Mouse (Mus musculus): ENCODE measurements around the gene Clip1. TPM values are rescaled to one million over a fixed set of nuclear protein-coding genes. Genes with fewer than 3 reads are reported as not detected.

The Clip1 gene
- total and polyA plus RNA-seq, 2 experiments from 2014 or later = 73.1 to 102 TPM

- peak overlapping the region; percentile 95 for H3K4me3 ChIP-seq (ENCODE audit: low read depth, low read length)
- H3K4me1 ChIP-seq (ENCODE audit: insufficient read depth) = peaks cover 13% of the 10 kb centered on the region
- DNase-seq = peak; percentile 63
- H3K27me3 ChIP-seq (ENCODE audit: insufficient read depth, low read length) = no peaks in the 10 kb centered on the region
- peak; percentile 81 for ATAC-seq
- TF ChIP-seq CTCF (IDR thresholded peaks at IDR 0.05; ENCODE audit: low read depth) = no peak
- peak overlapping the region; percentile 73 for H3K4me2 ChIP-seq (ENCODE audit: low read depth)
- 1% methylated on average over 73 of the region's 92 CpGs for WGBS
- H3K9ac ChIP-seq = peak overlapping the region; percentile 98
- no peaks in the 10 kb centered on the region for H3K36me3 ChIP-seq (ENCODE audit: insufficient read depth)
- H3K27ac ChIP-seq (ENCODE audit: low read depth, low read length) = peak overlapping the region; percentile 100
- H3K9me3 ChIP-seq (ENCODE audit: low read length) = no peaks in the 10 kb centered on the region
Measured at GRCm38 (mm10) chr5:123683377-123684220, 819 bp downstream of the Clip1 start.

- Histone ChIP-seq H3K27ac (ENCODE audit: low read depth, low read length) (peak overlapping the region; percentile 100; the same call in 1 of the 2 replicates), H3K4me1 (ENCODE audit: insufficient read depth) (peaks cover 13% of the 10 kb centered on the region), H3K4me2 (ENCODE audit: low read depth) (peak overlapping the region; percentile 73), H3K4me3 (ENCODE audit: low read depth, low read length) (peak overlapping the region; percentile 95), H3K27me3 (ENCODE audit: insufficient read depth, low read length) (no peaks in the 10 kb centered on the region), H3K9me3 (ENCODE audit: low read length) (no peaks in the 10 kb centered on the region), H3K36me3 (ENCODE audit: insufficient read depth) (no peaks in the 10 kb centered on the region), H3K9ac (peak overlapping the region; percentile 98)
- DNase-seq (peak; percentile 46), ATAC-seq (no peak)
- no peak for TF ChIP-seq CTCF (IDR thresholded peaks at IDR 0.05; ENCODE audit: low read depth)
- WGBS = 1% methylated on average over 6 of the region's 6 CpGs
Measured at GRCm38 (mm10) chr5:123683043-123683376, 1.4 kb downstream of the Clip1 start.

DNA sequence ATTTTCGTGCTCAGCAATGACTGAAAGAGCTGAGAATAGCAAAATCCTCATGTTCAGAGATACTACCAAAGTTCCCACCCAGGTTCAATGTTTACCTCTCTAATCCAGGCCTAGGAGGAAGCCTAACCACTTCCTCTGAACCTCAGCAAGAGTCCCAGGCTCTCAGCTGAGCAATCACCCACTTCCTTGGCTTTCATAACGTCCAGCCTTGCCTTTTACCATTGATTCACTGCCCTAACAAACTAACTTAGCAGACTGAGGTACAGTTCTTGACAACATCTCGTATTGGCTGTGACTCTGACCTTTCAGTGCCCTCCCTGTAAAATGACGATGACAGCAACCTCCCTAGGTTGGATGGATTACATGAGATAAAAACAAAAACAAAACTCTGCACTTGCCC, 2.0 kb downstream of the Clip1 start:
- TF ChIP-seq CTCF (IDR thresholded peaks at IDR 0.05; ENCODE audit: low read depth) = no peak
- H3K36me3 ChIP-seq (ENCODE audit: insufficient read depth) = no peaks in the 10 kb centered on the region
- 43% methylated on average over 4 of the region's 4 CpGs for WGBS
- H3K27me3 ChIP-seq (ENCODE audit: insufficient read depth, low read length) = no peaks in the 10 kb centered on the region
- DNase-seq = no peak
- H3K9ac ChIP-seq = 0 out of 2 replicates have a peak overlapping the region, but pooled peaks have one; percentile 14
- no peaks in the 10 kb centered on the region for H3K9me3 ChIP-seq (ENCODE audit: low read length)
- H3K4me2 ChIP-seq (ENCODE audit: low read depth) = peak overlapping the region; percentile 73
- H3K27ac ChIP-seq (ENCODE audit: low read depth, low read length) = no peak overlapping the region
- H3K4me3 ChIP-seq (ENCODE audit: low read depth, low read length) = peak overlapping the region; percentile 95
- H3K4me1 ChIP-seq (ENCODE audit: insufficient read depth) = peaks cover 13% of the 10 kb centered on the region
- no peak for ATAC-seq

DNA sequence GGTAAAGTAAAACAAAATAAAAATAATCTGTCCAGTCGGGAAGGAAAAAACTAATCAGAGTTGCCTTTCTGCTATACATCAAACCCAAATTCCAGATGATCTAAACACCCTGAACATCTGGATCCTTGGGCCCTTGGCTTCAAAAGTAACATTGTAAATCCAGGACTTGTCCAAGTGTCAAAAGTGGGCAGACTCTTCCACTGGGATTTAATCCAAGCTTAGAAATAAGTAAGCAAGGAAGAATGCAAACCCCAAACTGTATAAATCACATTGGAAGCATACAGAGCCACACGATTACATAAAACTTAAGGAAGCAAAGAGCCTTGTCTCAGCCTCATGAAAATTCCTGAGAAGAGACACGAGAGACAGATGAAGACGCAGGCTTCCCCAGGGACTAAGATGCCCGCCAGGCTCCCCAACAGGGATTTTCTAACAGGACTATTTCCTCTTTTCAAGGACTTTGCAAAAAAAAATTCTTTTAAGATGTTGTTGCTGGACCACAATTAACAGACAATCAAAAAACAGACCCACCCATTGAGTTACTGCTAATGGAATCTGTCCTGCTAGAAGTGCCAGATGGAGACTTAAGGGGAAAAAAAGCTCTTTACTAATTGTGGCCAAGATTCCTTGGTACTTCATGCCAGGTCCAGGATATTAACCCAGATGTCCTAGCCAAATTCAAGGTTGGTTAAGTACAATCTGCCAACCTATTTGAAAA, 4.7 kb downstream of the Clip1 start:
- no peak for TF ChIP-seq CTCF (IDR thresholded peaks at IDR 0.05; ENCODE audit: low read depth)
- Histone ChIP-seq H3K9ac (no peak overlapping the region), H3K4me2 (ENCODE audit: low read depth) (no peak overlapping the region; the same call in 1 of the 2 replicates), H3K27ac (ENCODE audit: low read depth, low read length) (no peak overlapping the region), H3K4me3 (ENCODE audit: low read depth, low read length) (no peak overlapping the region), H3K36me3 (ENCODE audit: insufficient read depth) (no peaks in the 10 kb centered on the region), H3K4me1 (ENCODE audit: insufficient read depth) (peaks cover 13% of the 10 kb centered on the region), H3K27me3 (ENCODE audit: insufficient read depth, low read length) (no peaks in the 10 kb centered on the region), H3K9me3 (ENCODE audit: low read length) (no peaks in the 10 kb centered on the region)
- WGBS = 17% methylated on average over 5 of the region's 5 CpGs
- ATAC-seq (no peak), DNase-seq (no peak)

DNA sequence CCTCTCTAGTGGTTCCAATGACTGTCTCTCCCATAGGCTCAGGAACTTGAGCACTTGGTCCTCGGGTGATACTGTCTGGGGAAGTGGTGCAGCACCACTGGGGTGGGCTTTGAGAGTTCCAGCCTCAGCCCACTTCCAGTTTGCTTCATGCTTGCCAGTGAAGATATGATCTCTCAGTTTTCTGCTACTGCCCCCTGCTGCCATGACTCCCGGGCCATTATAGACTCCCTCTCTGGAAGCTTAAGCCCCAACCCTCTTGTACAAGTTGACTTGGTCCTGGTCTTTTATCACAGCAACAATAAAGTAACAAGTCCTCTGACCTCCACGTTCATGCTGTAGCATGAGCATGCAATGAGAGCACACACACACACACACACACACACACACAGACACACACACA, 5.3 kb downstream of the Clip1 start:
- Histone ChIP-seq H3K4me3 (ENCODE audit: low read depth, low read length) (no peak overlapping the region), H3K4me1 (ENCODE audit: insufficient read depth) (peaks cover 13% of the 10 kb centered on the region), H3K4me2 (ENCODE audit: low read depth) (no peak overlapping the region), H3K36me3 (ENCODE audit: insufficient read depth) (no peaks in the 10 kb centered on the region), H3K9me3 (ENCODE audit: low read length) (no peaks in the 10 kb centered on the region), H3K27me3 (ENCODE audit: insufficient read depth, low read length) (no peaks in the 10 kb centered on the region), H3K27ac (ENCODE audit: low read depth, low read length) (no peak overlapping the region), H3K9ac (no peak overlapping the region)
- 71% methylated on average over 3 of the region's 3 CpGs for WGBS
- no peak for DNase-seq
- no peak for ATAC-seq
- TF ChIP-seq CTCF (IDR thresholded peaks at IDR 0.05; ENCODE audit: low read depth) = no peak

DNA sequence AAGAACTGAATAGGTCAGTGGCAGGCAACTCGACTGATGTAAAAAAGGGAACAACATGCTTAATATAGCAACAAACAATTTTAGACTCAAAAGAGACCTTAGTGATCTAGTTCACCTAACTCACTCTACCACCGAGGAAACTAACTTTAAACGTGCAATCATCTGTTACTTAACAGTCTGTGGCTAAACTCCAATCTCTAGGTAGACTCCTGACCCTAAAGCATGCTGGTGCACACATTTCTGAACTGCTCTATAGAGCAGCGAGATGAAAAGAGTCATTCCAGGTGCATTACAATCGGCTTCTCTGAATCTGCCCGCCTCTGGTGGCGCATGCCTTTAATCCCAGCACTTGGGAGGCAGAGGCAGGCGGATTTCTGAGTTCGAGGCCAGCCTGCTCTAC, 8.7 kb downstream of the Clip1 start:
- Histone ChIP-seq H3K27ac (ENCODE audit: low read depth, low read length) (no peak overlapping the region), H3K9ac (no peak overlapping the region), H3K4me3 (ENCODE audit: low read depth, low read length) (no peak overlapping the region), H3K4me1 (ENCODE audit: insufficient read depth) (no peaks in the 10 kb centered on the region), H3K9me3 (ENCODE audit: low read length) (no peaks in the 10 kb centered on the region), H3K36me3 (ENCODE audit: insufficient read depth) (no peaks in the 10 kb centered on the region), H3K27me3 (ENCODE audit: insufficient read depth, low read length) (no peaks in the 10 kb centered on the region), H3K4me2 (ENCODE audit: low read depth) (no peak overlapping the region)
- DNase-seq (no peak), ATAC-seq (no peak)
- no peak for TF ChIP-seq CTCF (IDR thresholded peaks at IDR 0.05; ENCODE audit: low read depth)
- WGBS = 84% methylated on average over 9 of the region's 9 CpGs

DNA sequence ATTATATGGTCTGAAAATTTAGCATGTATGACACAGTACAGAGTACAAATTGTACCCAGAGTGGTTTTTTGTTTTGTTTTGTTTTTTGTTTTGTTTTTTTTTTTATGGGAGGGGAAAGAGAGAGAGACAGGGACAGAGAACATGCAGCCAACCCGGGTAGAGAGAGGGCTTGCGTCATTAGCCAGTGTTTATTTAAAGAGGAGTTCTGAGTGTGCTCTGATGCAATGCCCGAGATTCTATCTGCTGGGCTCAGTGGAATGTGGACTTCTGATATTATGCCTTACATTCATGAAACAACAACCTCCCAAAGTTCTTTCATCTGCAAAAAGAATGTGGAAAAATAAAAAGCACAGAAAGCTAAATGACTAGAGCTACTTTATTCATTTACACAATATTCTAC, 9.2 kb downstream of the Clip1 start:
- H3K9me3 ChIP-seq (ENCODE audit: low read length) = no peaks in the 10 kb centered on the region
- no peak overlapping the region for H3K4me2 ChIP-seq (ENCODE audit: low read depth)
- H3K27me3 ChIP-seq (ENCODE audit: insufficient read depth, low read length) = no peaks in the 10 kb centered on the region
- no peaks in the 10 kb centered on the region for H3K36me3 ChIP-seq (ENCODE audit: insufficient read depth)
- TF ChIP-seq CTCF (IDR thresholded peaks at IDR 0.05; ENCODE audit: low read depth) = no peak
- H3K27ac ChIP-seq (ENCODE audit: low read depth, low read length) = no peak overlapping the region
- DNase-seq (no peak), ATAC-seq (no peak)
- WGBS = 41% methylated on average over 3 of the region's 3 CpGs
- no peaks in the 10 kb centered on the region for H3K4me1 ChIP-seq (ENCODE audit: insufficient read depth)
- no peak overlapping the region for H3K4me3 ChIP-seq (ENCODE audit: low read depth, low read length)
- H3K9ac ChIP-seq = no peak overlapping the region

Data from forebrain, postnatal 0 days (tissue).